Mouse (Mus musculus) lung, embryonic 14.5 days (tissue): ENCODE data around the gene Lias. TPM values are rescaled to one million over a fixed set of nuclear protein-coding genes. Genes with fewer than 3 reads are reported as not detected.

Experiments
- ATAC-seq: fragments of 200-750 bp; cut with Nextera tagmentation; 2 replicates; pipeline ENCODE4 v1.8.0; 2017; ENCODE audit warnings: mild to moderate bottlenecking, moderate TSS enrichment, moderate library complexity; ENCODE audit not compliant: insufficient read depth
- DNase-seq: peaks from one replicate; pipeline ENCODE4 v3.0.0-alpha.2; 2015
- H3K27ac ChIP-seq: fragments of 300-500 bp; sonication (generic); 2 replicates; pipeline ENCODE4 v1.5.1; 2014; ENCODE audit warnings: low read depth, mild to moderate bottlenecking, moderate library complexity
- H3K27me3 ChIP-seq: fragments of 300-500 bp; sonication (generic); 2 replicates; pipeline ENCODE4 v1.6.1; 2014; ENCODE audit warnings: low read length, control low read depth; ENCODE audit not compliant: insufficient read depth
- H3K36me3 ChIP-seq: fragments of 300-500 bp; sonication (generic); 2 replicates; pipeline ENCODE4 v1.6.1; 2014; ENCODE audit warnings: control low read depth; ENCODE audit not compliant: insufficient read depth
- H3K4me1 ChIP-seq: fragments of 300-500 bp; sonication (generic); 2 replicates; pipeline ENCODE4 v1.6.1; 2014; ENCODE audit warnings: antibody characterized with exemption, control low read depth; ENCODE audit not compliant: insufficient read depth
- H3K4me2 ChIP-seq: fragments of 300-500 bp; sonication (generic); 2 replicates; pipeline ENCODE4 v1.6.1; 2014; ENCODE audit warnings: mild to moderate bottlenecking
- H3K4me3 ChIP-seq: fragments of 300-500 bp; sonication (generic); 2 replicates; pipeline ENCODE4 v1.5.1; 2014; ENCODE audit warnings: low read depth, low read length
- H3K9ac ChIP-seq: fragments of 300-500 bp; sonication (generic); 2 replicates; pipeline ENCODE4 v1.6.1; 2014
- H3K9me3 ChIP-seq: fragments of 300-500 bp; sonication (generic); 2 replicates; pipeline ENCODE4 v1.6.1; 2016; ENCODE audit warnings: low read depth, low read length, control low read depth
- CTCF ChIP-seq: IDR thresholded peaks from 2 replicates; pipeline ENCODE4 v1.5.1; 2016; ENCODE audit warnings: antibody characterized with exemption, low read depth
- WGBS: fragments of 180-500 bp; shearing (Covaris S2); extraction: QIAGEN DNeasy Blood & Tissue Kit; methylation state at CpG from one replicate; pipeline ENCODE4 v1.1.7; 2014; 5-methylcytosine and 5-hydroxymethylcytosine counted together
- polyA plus RNA-seq: library from polyadenylated mRNA; unstranded; fragments of >200 nt; fragmentation: Nextera tagmentation; extraction: Ambion mirVana; gene quantifications from 2 replicates; pipeline ENCODE4 v1.2.1, GENCODE M21; 2014

The Lias gene
- polyA plus RNA-seq, 1 experiment from 2014 or later: 58.9 TPM

DNA sequence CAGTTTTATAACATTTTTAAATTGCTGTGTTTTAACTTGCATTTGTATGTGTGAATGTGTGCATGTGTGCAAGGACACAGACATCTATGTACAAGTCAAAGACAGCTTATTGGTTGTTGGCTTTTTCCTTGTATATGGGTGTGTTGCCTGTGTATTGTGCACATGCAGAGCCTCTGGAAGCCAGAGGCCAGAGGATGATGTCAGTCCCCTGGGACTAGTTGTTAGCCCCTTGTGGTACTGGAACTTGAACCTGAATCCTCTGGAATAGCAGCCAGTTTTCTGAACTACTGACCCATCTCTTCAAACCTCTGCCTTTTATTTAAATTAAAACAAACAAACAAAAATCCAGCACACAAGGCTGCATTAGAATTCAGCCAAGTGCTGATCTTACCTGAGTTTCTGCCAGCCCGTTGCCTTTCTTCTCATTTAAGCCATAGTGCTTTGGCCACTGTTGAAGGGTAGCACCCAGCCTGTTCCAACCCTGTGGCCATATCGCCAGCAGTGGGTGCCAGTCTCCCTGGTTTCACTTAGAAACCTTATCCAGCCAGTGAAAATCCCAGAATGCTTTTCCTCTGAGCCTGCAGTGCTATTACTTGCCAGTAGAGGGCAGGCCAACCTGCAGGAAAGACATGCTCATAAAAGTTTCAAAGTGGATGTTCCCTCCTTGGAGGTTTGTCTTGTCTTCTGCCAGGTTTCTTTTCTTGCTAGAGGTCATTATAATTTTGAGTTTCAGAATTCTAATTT is 10.1 kb downstream of the Lias start:
- Histone ChIP-seq H3K27me3 (no peaks in the 10 kb centered on the region), H3K4me1 (no peaks in the 10 kb centered on the region), H3K36me3 (peaks cover 70% of the 10 kb centered on the region), H3K4me3 (no peak overlapping the region), H3K9me3 (no peaks in the 10 kb centered on the region), H3K4me2 (no peak overlapping the region), H3K27ac (no peak overlapping the region), H3K9ac (no peak overlapping the region)
- WGBS: 32% methylated on average over 2 of the region's 2 CpGs
- ATAC-seq (peak; percentile 52; the same call in 1 of the 2 replicates), DNase-seq (peak; percentile 91)
- peak; percentile 96 for TF ChIP-seq CTCF

GRCm38 (mm10) chr5:65407989-65408388 is 16.7 kb downstream of the Lias start:
- no peaks in the 10 kb centered on the region for H3K9me3 ChIP-seq
- ATAC-seq (no peak), DNase-seq (no peak)
- no peak overlapping the region for H3K9ac ChIP-seq
- no peak for TF ChIP-seq CTCF
- H3K36me3 ChIP-seq: peaks cover 66% of the 10 kb centered on the region
- H3K4me2 ChIP-seq: no peak overlapping the region
- WGBS: 73% methylated on average over 12 of the region's 12 CpGs
- H3K4me1 ChIP-seq: no peaks in the 10 kb centered on the region
- H3K27ac ChIP-seq: no peak overlapping the region
- H3K27me3 ChIP-seq: no peaks in the 10 kb centered on the region
- no peak overlapping the region for H3K4me3 ChIP-seq

GRCm38 (mm10) chr5:65415653-65416458 is 24.6 kb downstream of the Lias start:
- Histone ChIP-seq H3K27ac (peak overlapping the region; percentile 87), H3K4me1 (no peaks in the 10 kb centered on the region), H3K4me2 (peak overlapping the region; percentile 12), H3K4me3 (no peak overlapping the region), H3K27me3 (no peaks in the 10 kb centered on the region), H3K9me3 (no peaks in the 10 kb centered on the region), H3K36me3 (peaks cover 63% of the 10 kb centered on the region), H3K9ac (peak overlapping the region; percentile 40)
- TF ChIP-seq CTCF: peak; percentile 17; the same call in 1 of the 2 replicates
- DNase-seq (peak; percentile 84), ATAC-seq (peak; percentile 89)
- 16% methylated on average over 26 of the region's 26 CpGs for WGBS

DNA sequence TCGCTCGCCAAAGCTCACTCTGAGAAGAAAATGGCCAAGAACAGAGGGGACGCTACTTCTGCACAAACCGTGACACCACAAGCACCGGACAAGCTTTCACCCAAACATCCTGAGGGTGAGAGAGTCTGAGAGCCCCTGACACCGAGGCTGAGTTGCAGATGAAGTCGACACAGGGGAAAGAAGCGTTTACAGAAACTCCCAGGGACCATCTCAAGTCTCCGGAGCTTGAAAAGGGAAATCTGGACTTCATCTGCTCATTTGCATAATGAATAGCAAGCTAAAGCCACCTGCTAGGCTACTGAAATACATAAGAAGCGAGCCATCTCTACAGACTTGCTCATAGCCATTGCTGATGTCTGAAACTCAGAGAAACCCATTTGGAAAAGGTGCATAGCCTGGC is 27.8 kb downstream of the Lias start:
- Histone ChIP-seq H3K27ac (no peak overlapping the region), H3K27me3 (no peaks in the 10 kb centered on the region), H3K4me2 (no peak overlapping the region), H3K4me1 (no peaks in the 10 kb centered on the region), H3K4me3 (no peak overlapping the region), H3K9ac (no peak overlapping the region), H3K36me3 (peaks cover 70% of the 10 kb centered on the region), H3K9me3 (no peaks in the 10 kb centered on the region)
- TF ChIP-seq CTCF: no peak
- DNase-seq (no peak), ATAC-seq (no peak)
- 79% methylated on average over 10 of the region's 10 CpGs for WGBS

- Histone ChIP-seq H3K9me3 (no peaks in the 10 kb centered on the region), H3K4me3 (no peak overlapping the region), H3K4me2 (no peak overlapping the region), H3K27ac (no peak overlapping the region), H3K36me3 (peaks cover 78% of the 10 kb centered on the region), H3K4me1 (no peaks in the 10 kb centered on the region), H3K27me3 (no peaks in the 10 kb centered on the region), H3K9ac (no peak overlapping the region)
- ATAC-seq (no peak), DNase-seq (no peak)
- no peak for TF ChIP-seq CTCF
- WGBS: 75% methylated on average over 6 of the region's 6 CpGs
Measured at GRCm38 (mm10) chr5:65420822-65421221, 29.5 kb downstream of the Lias start.

GRCm38 (mm10) chr5:65422803-65423202 is 31.5 kb downstream of the Lias start:
- Histone ChIP-seq H3K27me3 (no peaks in the 10 kb centered on the region), H3K27ac (no peak overlapping the region), H3K9ac (no peak overlapping the region), H3K4me2 (no peak overlapping the region), H3K4me1 (no peaks in the 10 kb centered on the region), H3K9me3 (no peaks in the 10 kb centered on the region), H3K36me3 (peaks cover 74% of the 10 kb centered on the region), H3K4me3 (no peak overlapping the region)
- DNase-seq: no peak
- ATAC-seq: no peak
- no peak for TF ChIP-seq CTCF
- 91% methylated on average over 8 of the region's 8 CpGs for WGBS

GRCm38 (mm10) chr5:65424215-65424614 is 32.9 kb downstream of the Lias start:
- Histone ChIP-seq H3K27me3 (no peaks in the 10 kb centered on the region), H3K4me2 (no peak overlapping the region), H3K27ac (no peak overlapping the region), H3K9ac (no peak overlapping the region), H3K4me1 (no peaks in the 10 kb centered on the region), H3K9me3 (no peaks in the 10 kb centered on the region), H3K36me3 (peaks cover 63% of the 10 kb centered on the region), H3K4me3 (no peak overlapping the region)
- DNase-seq (no peak), ATAC-seq (no peak)
- WGBS: 70% methylated on average over 6 of the region's 6 CpGs
- TF ChIP-seq CTCF: no peak
